ENCODE assay signal across 20 mouse cellular contexts in genomic region chr10:44164258-44164975, GRCm38 (mm10). TPM values are rescaled to one million over a fixed set of nuclear protein-coding genes. Genes with fewer than 3 reads are reported as not detected.
DNase-seq lines count a peak whose midpoint lies in the region; ATAC-seq lines count a peak whose summit lies in the region.
"Had no signal": no experiment of that assay in that cellular context is flagged by ENCODE, and none has a peak within 500 bp of the region (broad histone marks: within the 10 kb centered on the region; RNA-seq: fewer than 3 reads in every experiment).

No protein-coding gene starts in this region.

- peak; percentile 72; the same call in 1 of the 2 replicates for ATAC-seq in common myeloid progenitor, adult 5-6 weeks (replicated peaks; ENCODE audit: low read depth, poor library complexity, severe bottlenecking)
- peak; percentile 96 for ATAC-seq in liver, embryonic 15.5 days (ENCODE audit: insufficient read depth)
- no peak for ATAC-seq in kidney, embryonic 16.5 days (ENCODE audit: low FRiP score, low TSS enrichment)
- no peak for ATAC-seq in hindbrain, embryonic 13.5 days (ENCODE audit: low FRiP score)
- ATAC-seq: forebrain, embryonic 14.5 days; hindbrain, postnatal 0 days; midbrain, embryonic 13.5 days; Patski had no signal

- H3K27ac ChIP-seq in liver, embryonic 15.5 days (replicated peaks), result peak overlapping the region; percentile 87
- H3K27ac ChIP-seq in kidney, embryonic 16.5 days (ENCODE audit: low read length), result no peak overlapping the region
- no peak overlapping the region for H3K27ac ChIP-seq in hindbrain, embryonic 13.5 days
- H3K27ac ChIP-seq: hindbrain, postnatal 0 days; midbrain, embryonic 13.5 days had no signal

- DNase-seq in spleen, adult 12 weeks (ENCODE audit: low spot score), result peak; percentile 40
- DNase-seq in spleen, adult 18-20 months, result no peak
- DNase-seq in yolk sac, embryonic 10.5 days (ENCODE audit: low spot score), result no peak
- DNase-seq: cerebellum, adult 11-12 months; kidney, adult 8-10 months; left cerebral cortex, postnatal 4 days; lung, adult 2 months; lung, postnatal 4 days; right cerebral cortex, adult 18-20 months; thymus, adult 18-20 months had no signal

- peaks cover 21% of the 10 kb centered on the region for H3K4me1 ChIP-seq in liver, embryonic 15.5 days (replicated peaks)
- no peaks in the 10 kb centered on the region for H3K4me1 ChIP-seq in kidney, embryonic 16.5 days (ENCODE audit: insufficient read depth, low read length)
- peaks cover 6% of the 10 kb centered on the region; the same call in 1 of the 2 replicates for H3K4me1 ChIP-seq in hindbrain, embryonic 13.5 days (replicated peaks)
- H3K4me1 ChIP-seq: midbrain, embryonic 13.5 days had no signal

- no peak overlapping the region for H3K4me3 ChIP-seq in liver, embryonic 15.5 days (replicated peaks)
- no peak overlapping the region for H3K4me3 ChIP-seq in kidney, embryonic 16.5 days (ENCODE audit: low read length)
- H3K4me3 ChIP-seq in hindbrain, embryonic 13.5 days, result no peak overlapping the region
- H3K4me3 ChIP-seq: midbrain, embryonic 13.5 days; myocyte had no signal

- no peaks in the 10 kb centered on the region for H3K9me3 ChIP-seq in liver, embryonic 15.5 days (replicated peaks)
- H3K9me3 ChIP-seq in kidney, embryonic 16.5 days (ENCODE audit: low read length), result no peaks in the 10 kb centered on the region
- no peaks in the 10 kb centered on the region for H3K9me3 ChIP-seq in hindbrain, embryonic 13.5 days
- H3K9me3 ChIP-seq: midbrain, embryonic 13.5 days had no signal

- H3K36me3 ChIP-seq in liver, embryonic 15.5 days (replicated peaks), result no peaks in the 10 kb centered on the region
- H3K36me3 ChIP-seq in kidney, embryonic 16.5 days (ENCODE audit: insufficient read depth, low read length), result no peaks in the 10 kb centered on the region
- H3K36me3 ChIP-seq in hindbrain, embryonic 13.5 days, result no peaks in the 10 kb centered on the region
- H3K36me3 ChIP-seq: midbrain, embryonic 13.5 days had no signal

- H3K27me3 ChIP-seq in liver, embryonic 15.5 days, result no peaks in the 10 kb centered on the region
- no peaks in the 10 kb centered on the region for H3K27me3 ChIP-seq in kidney, embryonic 16.5 days (ENCODE audit: insufficient read depth, low read length)
- H3K27me3 ChIP-seq in hindbrain, embryonic 13.5 days, result no peaks in the 10 kb centered on the region
- H3K27me3 ChIP-seq: CH12.LX; midbrain, embryonic 13.5 days; Patski had no signal

- peak overlapping the region; percentile 47 for H3K4me2 ChIP-seq in liver, embryonic 15.5 days
- H3K4me2 ChIP-seq in kidney, embryonic 16.5 days (replicated peaks; ENCODE audit: low read depth, low read length), result no peak overlapping the region
- H3K4me2 ChIP-seq in hindbrain, embryonic 13.5 days, result no peak overlapping the region
- H3K4me2 ChIP-seq: midbrain, embryonic 13.5 days had no signal

- WGBS in liver, embryonic 15.5 days (ENCODE audit: insufficient replicate concordance), result 50% methylated on average over 8 of the region's 8 CpGs
- 67% methylated on average over 8 of the region's 8 CpGs for WGBS in kidney, embryonic 16.5 days
- 85% methylated on average over 8 of the region's 8 CpGs for WGBS in hindbrain, embryonic 13.5 days

- no peak overlapping the region for H3K9ac ChIP-seq in liver, embryonic 15.5 days
- H3K9ac ChIP-seq in kidney, embryonic 16.5 days (replicated peaks; ENCODE audit: low read length), result no peak overlapping the region
- H3K9ac ChIP-seq in hindbrain, embryonic 13.5 days, result no peak overlapping the region
- H3K9ac ChIP-seq: midbrain, embryonic 13.5 days had no signal

RNA-seq across cellular contexts. Expression of gene Crybg1, which starts 15.8 kb away (rescaled TPM):
- total RNA-seq in common myeloid progenitor, adult 5-6 weeks (2017), result 0.39 and 0.46 TPM in 2 replicates
- 0.62 and 0.83 TPM in 2 replicates for polyA plus RNA-seq in liver, embryonic 15.5 days (2015; fragmentation: Nextera tagmentation; extraction: Ambion mirVana)
- polyA plus RNA-seq in kidney, embryonic 16.5 days (2015; fragmentation: Nextera tagmentation; extraction: Ambion mirVana), result 3.3 and 3.4 TPM in 2 replicates
- 0.09 and 0.10 TPM in 2 replicates for polyA plus RNA-seq in hindbrain, embryonic 13.5 days (2015; fragmentation: Nextera tagmentation; extraction: Ambion mirVana)

Comparison
In these comparisons a context has a peak if more than half of its experiments do, and no peak if none do; other contexts are left out.
1. ATAC-seq: peak in common myeloid progenitor, adult 5-6 weeks (single experiment) and liver, embryonic 15.5 days (single experiment); none in kidney, embryonic 16.5 days (single experiment) and hindbrain, embryonic 13.5 days (single experiment).